Mouse (Mus musculus): ENCODE data around the gene Olfr1116.
"Not testable (repeated sequence)": the region's sequence is repeated elsewhere in the genome, so short reads cannot be mapped to it uniquely, and the experiment has no call there.

The Olfr1116 gene

DNA sequence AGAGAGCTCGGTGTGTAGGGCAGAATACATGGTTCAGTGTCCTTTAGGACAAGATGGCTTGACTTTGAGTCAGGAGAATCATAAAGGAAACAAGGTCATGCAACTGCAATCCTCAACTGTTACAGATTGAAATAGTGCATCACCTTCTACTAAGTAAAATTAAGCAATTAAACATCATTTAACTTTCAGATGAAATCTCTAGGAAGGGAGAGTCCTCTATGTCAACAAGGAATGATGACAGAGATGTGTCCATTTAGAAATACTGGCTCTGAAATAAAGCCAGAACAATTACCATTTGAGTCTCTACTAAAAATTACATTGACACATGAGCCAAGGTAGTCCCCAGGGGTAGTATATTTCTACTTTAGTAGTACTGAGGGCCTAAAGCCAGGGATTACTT, at the start of gene Olfr1116:
TSS of gene Olfr1116 (plus strand) at position 301 of the 400 bp plus-strand sequence.
- no peak for DNase-seq (ENCODE audit: low read depth, low spot score)

DNA sequence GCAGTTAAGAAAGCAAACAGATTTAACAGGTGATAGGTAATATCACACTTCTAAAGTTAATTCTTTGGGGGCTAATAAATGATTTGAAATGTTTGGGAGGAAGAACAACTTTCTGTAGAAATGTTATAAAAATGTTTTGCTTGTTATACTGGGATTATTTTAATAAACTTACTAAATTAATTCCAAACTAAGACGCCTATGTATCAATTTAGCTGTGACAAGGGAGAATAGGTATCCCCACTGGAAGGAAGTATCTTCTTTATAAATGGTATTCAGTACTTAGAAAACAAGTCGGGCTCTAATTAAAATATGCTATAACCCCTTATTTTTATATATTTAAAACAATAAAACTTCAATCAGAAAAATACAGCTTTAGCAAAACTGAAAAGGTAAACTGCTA, 19.6 kb upstream of the Olfr1116 start, which contains the start of gene Olfr1115:
TSS of gene Olfr1115 (plus strand) at position 301 of the 400 bp plus-strand sequence.
- no peak for DNase-seq (ENCODE audit: low read depth, low spot score)

DNA sequence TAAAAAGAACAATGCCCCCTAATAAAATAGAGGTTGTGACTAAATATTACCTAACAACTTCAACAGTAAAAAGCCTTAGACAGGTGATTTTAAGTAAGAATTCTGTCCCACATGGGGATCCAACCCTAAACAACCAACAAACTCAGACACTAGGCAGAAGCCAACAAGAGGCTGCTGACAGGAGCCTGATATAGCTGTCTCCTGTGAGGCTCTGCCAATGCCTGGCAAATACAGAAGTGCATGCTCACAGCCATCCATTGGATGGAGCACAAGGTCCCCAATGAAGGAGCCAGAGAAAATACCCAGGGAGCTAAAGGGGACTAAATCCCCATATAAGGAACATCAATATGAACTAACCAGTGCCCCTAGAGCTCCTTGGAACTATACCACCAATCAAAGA, 26.6 kb downstream of the Olfr1116 start:
- DNase-seq (ENCODE audit: low read depth, low spot score): not testable (repeated sequence)

DNA sequence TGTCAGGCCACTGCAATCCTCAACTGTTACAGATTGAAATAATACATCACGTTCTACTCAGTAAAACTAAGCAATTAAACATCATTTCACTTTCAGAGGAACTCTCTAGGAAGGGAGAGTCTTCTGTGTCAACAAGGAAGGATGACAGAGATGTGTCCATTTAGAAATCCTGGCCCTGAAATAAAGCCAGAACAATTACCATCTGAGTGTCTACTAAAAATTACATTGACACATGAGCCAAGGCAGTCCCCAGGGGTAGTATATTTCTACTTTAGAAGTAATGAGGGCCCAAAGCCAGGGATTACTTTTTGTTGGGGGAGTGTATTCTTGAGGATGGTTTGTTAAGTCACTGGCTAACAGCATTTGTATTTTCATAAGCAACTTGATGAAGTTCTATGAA, 39.9 kb downstream of the Olfr1116 start, which contains the start of gene Olfr1118:
TSS of gene Olfr1118 (plus strand) at position 301 of the 400 bp plus-strand sequence.
- no peak for DNase-seq (ENCODE audit: low read depth, low spot score)
